Mouse (Mus musculus): ENCODE results near the gene Ccdc27.
A peak's percentile ranks its signal among the peaks of the same experiment; 100 is the strongest.

DNA sequence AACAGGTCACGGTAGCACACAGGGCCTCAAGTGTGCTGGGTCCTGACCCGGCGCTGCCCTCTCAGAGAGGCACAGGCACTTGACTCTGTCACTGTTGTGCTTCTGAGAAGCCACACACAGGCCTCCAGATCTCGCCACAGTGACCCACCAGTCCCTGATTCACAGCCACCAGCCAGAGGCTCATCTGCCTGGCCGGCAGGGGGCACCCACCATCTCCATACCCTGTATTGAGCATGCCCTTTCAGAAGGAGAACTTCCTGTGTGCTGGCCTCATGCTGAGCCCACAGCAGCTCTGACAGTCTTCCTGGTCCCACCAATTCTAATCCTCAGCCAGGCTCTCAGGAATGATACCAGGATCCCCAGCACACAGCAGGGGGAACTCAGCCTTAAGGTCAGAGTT is 46.7 kb upstream of the Ccdc27 start:
- TF ChIP-seq POLR2A (IDR thresholded peaks at IDR 0.05; ENCODE audit: borderline replicate concordance, control insufficient read depth, low read depth, low read length) = no peak
- TF ChIP-seq CTCF (IDR thresholded peaks at IDR 0.05; ENCODE audit: control insufficient read depth, insufficient read depth, low read length) = peak; percentile 37; the same call in 1 of the 2 replicates
